Mouse (Mus musculus): ENCODE measurements around the gene Atrx. TPM values are rescaled to one million over a fixed set of nuclear protein-coding genes. Genes with fewer than 3 reads are reported as not detected.

Gene Atrx
- polyA plus RNA-seq, 1 experiment = 104 TPM

DNA sequence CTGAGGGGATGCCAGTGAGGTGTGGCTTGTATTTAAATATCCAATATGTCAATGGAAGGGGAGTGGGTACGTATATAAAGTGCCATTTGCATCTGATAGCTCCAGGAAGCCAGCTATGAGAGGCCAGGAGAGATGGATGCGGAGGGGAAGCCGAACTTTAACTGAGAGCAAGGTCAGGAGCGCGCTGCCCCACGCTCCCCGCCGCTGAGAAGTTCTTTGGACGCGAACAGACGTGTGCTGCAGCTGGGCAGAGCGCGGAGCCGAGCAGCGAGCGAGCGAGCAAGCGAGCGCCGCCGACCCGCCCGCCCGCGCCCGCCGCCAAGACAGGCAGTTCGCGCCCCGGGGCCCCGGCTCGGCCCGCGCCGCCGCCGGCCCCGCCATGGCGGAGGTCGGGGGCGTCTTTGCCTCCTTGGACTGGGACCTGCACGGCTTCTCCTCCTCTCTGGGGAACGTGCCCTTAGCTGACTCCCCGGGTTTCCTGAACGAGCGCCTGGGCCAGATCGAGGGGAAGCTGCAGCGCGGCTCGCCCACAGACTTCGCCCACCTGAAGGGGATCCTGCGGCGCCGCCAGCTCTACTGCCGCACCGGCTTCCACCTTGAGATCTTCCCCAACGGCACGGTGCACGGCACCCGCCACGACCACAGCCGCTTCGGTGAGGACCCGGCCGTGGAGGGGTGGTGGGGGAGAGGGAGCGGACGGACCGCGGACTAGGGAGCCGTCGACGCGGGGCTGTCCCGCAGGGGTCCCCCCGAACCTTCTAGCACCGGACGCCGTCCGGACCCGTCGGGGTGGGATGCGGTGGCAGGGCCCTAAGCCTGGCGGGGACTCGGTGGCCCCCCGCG is 164.8 kb downstream of the Atrx start, which contains the start of gene Fgf16:
Gene Fgf16 (plus strand): TSS at position 118 of the 843 bp plus-strand sequence.
- Histone ChIP-seq H3K27ac (ENCODE audit: control insufficient read depth, insufficient read depth, low read length) (no peak within 1 kb of the TSS), H3K4me3 (ENCODE audit: control insufficient read depth, insufficient read depth, low read length) (peak within 1 kb of the TSS; percentile 36), H3K27me3 (ENCODE audit: control insufficient read depth, insufficient read depth, low read length) (peaks cover 4% of the 10 kb centered on the region; the same call in 1 of the 2 replicates), H3K4me1 (replicated peaks; ENCODE audit: control insufficient read depth, insufficient read depth, low read length) (peaks cover 5% of the 10 kb centered on the region), H3K36me3 (ENCODE audit: control insufficient read depth, insufficient read depth, low read length) (no peaks in the 10 kb centered on the region)
- no peak for TF ChIP-seq CTCF (IDR thresholded peaks at IDR 0.05; ENCODE audit: borderline replicate concordance, control insufficient read depth, extremely low read depth, insufficient read depth, low read length, poor library complexity)
- TF ChIP-seq POLR2A (IDR thresholded peaks at IDR 0.05; ENCODE audit: control insufficient read depth, extremely low read depth, insufficient read depth, low read length, poor library complexity) = no peak
- DNase-seq = peak; percentile 16
- 2% methylated on average over 73 of the region's 86 CpGs for WGBS

DNA sequence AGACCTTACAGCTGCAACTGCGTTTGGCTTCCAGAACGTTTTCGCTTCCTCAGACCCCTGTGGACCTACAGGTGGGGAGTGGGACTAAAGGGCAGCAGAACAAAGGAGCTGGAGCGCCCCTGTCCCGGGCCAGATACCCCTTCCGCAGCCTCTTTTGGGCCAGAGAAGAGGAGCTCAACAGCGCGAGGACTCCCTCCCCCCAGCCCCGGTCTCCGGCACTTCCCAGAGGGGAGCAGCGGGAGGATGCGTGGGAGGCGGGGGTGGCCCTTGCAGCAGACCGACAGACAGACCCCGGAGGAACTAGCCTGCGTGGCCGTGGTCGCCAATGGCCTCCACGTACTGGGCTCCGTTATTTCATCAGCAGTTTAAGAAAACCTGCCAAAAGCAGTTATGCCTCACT is 165.6 kb downstream of the Atrx start:
- H3K27ac ChIP-seq (ENCODE audit: control insufficient read depth, insufficient read depth, low read length) = no peak overlapping the region
- TF ChIP-seq CTCF (IDR thresholded peaks at IDR 0.05; ENCODE audit: borderline replicate concordance, control insufficient read depth, extremely low read depth, insufficient read depth, low read length, poor library complexity) (no peak), POLR2A (IDR thresholded peaks at IDR 0.05; ENCODE audit: control insufficient read depth, extremely low read depth, insufficient read depth, low read length, poor library complexity) (no peak)
- no peaks in the 10 kb centered on the region for H3K36me3 ChIP-seq (ENCODE audit: control insufficient read depth, insufficient read depth, low read length)
- peaks cover 5% of the 10 kb centered on the region for H3K4me1 ChIP-seq (replicated peaks; ENCODE audit: control insufficient read depth, insufficient read depth, low read length)
- peak overlapping the region; percentile 36 for H3K4me3 ChIP-seq (ENCODE audit: control insufficient read depth, insufficient read depth, low read length)
- WGBS = 2% methylated on average over 20 of the region's 20 CpGs
- peaks cover 4% of the 10 kb centered on the region; the same call in 1 of the 2 replicates for H3K27me3 ChIP-seq (ENCODE audit: control insufficient read depth, insufficient read depth, low read length)
- peak; percentile 2 for DNase-seq

DNA sequence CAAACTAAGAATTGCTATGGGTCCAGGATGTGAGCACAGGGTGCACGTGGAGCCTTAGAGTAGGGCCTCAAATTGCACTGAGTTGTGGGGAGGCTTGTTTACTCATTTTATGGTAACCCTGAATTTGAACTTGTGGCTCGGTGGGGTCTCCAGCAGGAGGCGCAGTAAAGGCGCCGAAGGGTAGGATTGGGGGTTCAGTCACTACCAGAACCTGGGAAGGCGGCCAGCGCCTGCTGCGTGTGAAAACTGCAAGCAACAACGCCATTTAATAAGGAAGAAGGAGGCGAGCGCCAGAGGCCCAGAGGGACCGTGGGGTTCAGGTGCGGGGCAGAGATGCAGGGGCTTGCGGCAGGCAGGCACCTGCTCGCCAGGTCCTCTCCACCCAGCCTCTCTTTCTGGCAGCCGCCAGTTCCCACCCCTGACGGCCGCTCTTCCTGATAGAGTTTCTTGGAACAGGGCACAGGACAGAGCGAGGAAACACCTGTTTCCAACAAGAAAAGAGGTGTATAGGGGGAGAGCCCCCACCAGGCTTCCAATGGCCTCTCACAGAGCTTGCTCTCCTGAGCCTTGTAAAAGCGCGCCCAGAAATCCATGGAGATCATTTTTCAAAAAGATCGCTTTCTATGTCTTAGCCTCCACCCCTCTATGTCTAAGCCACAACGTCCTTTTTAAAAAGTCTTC is 166.2 kb downstream of the Atrx start:
- DNase-seq = peak; percentile 14
- H3K4me1 ChIP-seq (replicated peaks; ENCODE audit: control insufficient read depth, insufficient read depth, low read length) = peaks cover 5% of the 10 kb centered on the region
- H3K27ac ChIP-seq (ENCODE audit: control insufficient read depth, insufficient read depth, low read length) = no peak overlapping the region
- no peak for TF ChIP-seq POLR2A (IDR thresholded peaks at IDR 0.05; ENCODE audit: control insufficient read depth, extremely low read depth, insufficient read depth, low read length, poor library complexity)
- no peak for TF ChIP-seq CTCF (IDR thresholded peaks at IDR 0.05; ENCODE audit: borderline replicate concordance, control insufficient read depth, extremely low read depth, insufficient read depth, low read length, poor library complexity)
- H3K27me3 ChIP-seq (ENCODE audit: control insufficient read depth, insufficient read depth, low read length) = peaks cover 4% of the 10 kb centered on the region; the same call in 1 of the 2 replicates
- no peaks in the 10 kb centered on the region for H3K36me3 ChIP-seq (ENCODE audit: control insufficient read depth, insufficient read depth, low read length)
- 6% methylated on average over 22 of the region's 23 CpGs for WGBS
- H3K4me3 ChIP-seq (ENCODE audit: control insufficient read depth, insufficient read depth, low read length) = peak overlapping the region; percentile 36; the same call in 1 of the 2 replicates

Other genes starting within 250 kb of the Atrx start
- 0.14 and 0.86 TPM in 2 replicates for gene Fgf16, start 165.1 kb downstream of the Atrx start, polyA plus RNA-seq (2012; rRNA removed)
- 6.6 TPM in 2 replicates for gene Magt1, start 82.5 kb upstream of the Atrx start, polyA plus RNA-seq (2012; rRNA removed)
- gene Cox7b, start 86.3 kb upstream of the Atrx start, polyA plus RNA-seq (2012; rRNA removed) = 112 and 183 TPM in 2 replicates
- 4.6 and 5.2 TPM in 2 replicates for gene Atp7a, start 97.9 kb upstream of the Atrx start, polyA plus RNA-seq (2012; rRNA removed)
- 0.87 and 1.3 TPM in 2 replicates for gene Tlr13, start 213.8 kb upstream of the Atrx start, polyA plus RNA-seq (2012; rRNA removed)

Data from thymus, adult 2 months (tissue).